Mouse (Mus musculus) megakaryocyte progenitor cell, adult 5-6 weeks (primary cell): Measurements from ENCODE around the gene Gripap1. TPM values are rescaled to one million over a fixed set of nuclear protein-coding genes. Genes with fewer than 3 reads are reported as not detected.

Experiments
- ATAC-seq: replicated peaks from 2 replicates; pipeline ENCODE4 v1.8.0; 2016; ENCODE audit warnings: mild to moderate bottlenecking, moderate TSS enrichment, inconsistent platforms; ENCODE audit not compliant: poor library complexity
- total RNA-seq, 2 experiments: library from RNA; stranded (forward) in 1 of 2; stranded (reverse) in 1 of 2; fragments of 157-497, 149-512 nt in 1 of 2; fragments of 200-1000 nt in 1 of 2; gene quantifications; 2 replicates each; pipeline versions ENCODE4 v1.2.3 to v1.2.4; 2015 to 2017

Gripap1 gene
- 34.4 and 34.9 TPM in 2 replicates for total RNA-seq (2015)
- total RNA-seq (2017): 48.6 and 69.7 TPM in 2 replicates

DNA sequence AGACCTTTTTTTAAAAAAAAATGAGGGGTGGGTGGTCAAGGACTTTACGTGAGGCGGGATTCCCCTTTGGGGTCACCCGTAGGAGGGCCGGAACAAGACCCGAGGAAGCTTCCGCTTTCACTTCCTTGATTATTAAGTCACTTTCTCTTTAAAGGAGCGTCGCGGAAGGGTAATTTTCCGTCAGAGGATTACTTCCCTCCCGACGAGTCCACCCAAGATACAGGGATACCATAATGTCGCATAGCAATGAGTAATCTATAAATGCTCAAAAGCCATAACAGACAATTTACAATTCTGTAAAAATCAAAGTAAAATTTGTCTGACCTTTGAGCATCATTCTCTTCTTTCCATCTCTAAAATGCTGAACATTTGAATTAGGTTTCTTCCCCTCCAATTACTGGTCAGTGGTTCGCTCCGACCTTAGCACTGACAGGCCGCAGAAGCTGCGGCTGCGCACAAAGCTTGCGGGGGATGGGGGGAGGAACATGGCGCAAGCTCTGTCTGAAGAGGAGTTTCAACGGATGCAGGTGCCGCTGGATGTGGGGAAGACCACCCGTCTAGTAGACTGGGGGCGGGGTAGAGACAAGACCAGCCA lies at the start of gene Gripap1:
Gripap1 (plus strand) TSS at position 224 of the 595 bp plus-strand sequence.
- ATAC-seq: peak; percentile 94

DNA sequence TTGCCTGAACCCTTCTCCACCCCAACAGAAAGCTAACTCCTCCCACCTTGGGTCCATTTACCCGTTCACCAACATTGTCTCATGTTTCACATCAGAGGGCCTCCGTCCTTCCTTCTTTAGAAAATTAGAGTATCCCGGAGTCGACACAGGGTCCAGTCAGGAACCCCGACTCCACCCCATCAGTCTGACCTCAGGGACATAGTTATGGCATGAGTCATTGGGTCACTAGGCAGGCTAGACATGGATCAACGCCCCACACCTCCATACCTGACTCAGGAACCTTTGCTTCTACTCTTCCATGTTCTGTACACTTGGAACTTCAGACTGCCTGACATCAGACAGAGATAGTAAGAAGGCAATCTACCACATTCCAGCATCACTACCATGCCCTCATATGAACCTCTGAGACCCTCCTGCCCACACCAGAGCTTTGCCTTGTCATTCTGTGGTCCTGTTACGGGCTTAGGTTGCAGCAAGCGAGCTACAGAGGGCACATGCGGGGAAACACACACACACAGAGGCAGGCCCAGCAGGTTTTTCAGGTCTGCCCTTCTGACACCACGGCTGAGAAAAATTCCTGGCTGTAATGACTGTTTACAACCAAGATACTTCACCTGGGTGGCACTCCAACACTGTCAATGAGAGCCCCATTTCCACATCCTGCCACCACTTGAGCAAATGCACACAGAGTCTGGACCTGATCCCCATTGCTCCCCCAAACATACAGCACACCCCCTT lies 49.3 kb upstream of the Gripap1 start:
- no peak for ATAC-seq

- no peak for ATAC-seq
Measured at GRCm38 (mm10) chrX:7741103-7741502, 48.5 kb upstream of the Gripap1 start.

- ATAC-seq: peak; percentile 71
Measured at GRCm38 (mm10) chrX:7743470-7743869, 46.1 kb upstream of the Gripap1 start.

DNA sequence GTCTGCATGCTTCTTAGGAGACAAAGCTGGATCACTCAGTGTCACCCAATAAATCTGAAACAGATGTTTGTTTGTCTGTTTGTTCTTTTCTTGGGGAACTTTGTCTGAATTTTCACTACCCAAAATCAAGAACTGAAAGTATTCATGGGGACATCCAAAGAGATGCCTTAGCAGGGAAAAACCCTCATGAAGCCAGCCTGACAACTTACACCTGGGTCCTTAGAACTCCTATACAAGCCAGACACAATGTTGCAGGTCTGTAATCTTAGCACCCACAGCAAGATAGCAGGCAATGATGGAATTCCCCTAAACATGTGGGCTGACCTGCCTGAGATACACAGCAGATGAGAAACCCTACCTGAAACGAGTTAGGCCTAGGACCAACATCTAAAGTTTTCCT lies 44.6 kb upstream of the Gripap1 start:
- no peak for ATAC-seq

DNA sequence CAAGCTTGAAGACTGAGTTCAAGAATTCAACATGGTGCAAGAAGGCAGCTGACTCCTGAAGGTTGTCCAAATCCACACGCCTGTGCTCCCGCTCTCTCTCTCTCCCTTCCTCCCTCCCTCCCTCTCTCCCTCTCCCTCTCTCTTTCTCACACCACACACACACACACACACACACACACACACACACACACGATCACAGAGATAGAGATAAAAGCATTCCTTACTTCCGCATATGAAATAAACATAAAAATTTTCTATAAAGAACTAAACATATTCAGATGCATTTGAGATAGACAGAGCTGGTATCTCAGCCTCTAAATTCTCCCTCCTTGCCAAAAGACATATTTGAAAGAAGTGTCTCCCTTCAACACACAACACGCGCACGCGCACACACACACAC lies 44.1 kb upstream of the Gripap1 start:
- no peak for ATAC-seq

DNA sequence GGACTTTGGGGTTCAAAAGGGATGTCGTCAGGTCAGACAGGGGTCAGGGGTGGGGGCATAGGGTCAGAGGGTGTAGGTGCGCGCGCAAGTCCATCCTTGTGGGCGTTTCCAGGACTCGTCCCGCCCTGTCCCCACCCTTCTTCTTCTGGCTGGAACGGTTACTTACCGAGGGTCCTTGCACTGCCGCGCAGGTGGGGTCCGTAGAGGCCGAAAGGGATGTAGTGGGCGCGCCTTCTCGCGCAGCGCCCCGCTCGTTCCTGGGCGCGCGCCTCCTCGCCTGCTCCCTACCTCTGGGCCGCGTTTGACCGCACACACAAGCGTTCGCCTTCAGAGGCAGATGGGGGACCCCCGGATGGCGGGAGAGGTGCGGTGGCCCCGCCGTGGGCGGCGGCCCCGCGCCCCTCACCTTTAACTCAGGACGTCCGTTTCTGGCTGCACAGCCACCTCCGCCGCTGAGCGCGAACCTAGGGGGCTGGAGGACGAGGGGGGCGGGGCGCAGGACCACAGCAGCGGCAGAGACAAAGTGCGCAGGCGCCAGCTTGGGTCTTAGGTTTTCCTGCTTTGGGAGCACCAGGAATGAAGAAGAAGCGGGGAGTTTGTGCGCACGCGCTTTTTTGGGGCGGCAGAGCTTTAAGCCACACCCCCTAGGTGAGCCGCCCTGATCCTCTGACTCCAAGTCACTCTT lies 39.0 kb upstream of the Gripap1 start, which contains the start of gene Ccdc120:
Ccdc120 (minus strand) TSS at position 474 of the 685 bp plus-strand sequence.
- peak; percentile 39; the same call in 1 of the 2 replicates for ATAC-seq

DNA sequence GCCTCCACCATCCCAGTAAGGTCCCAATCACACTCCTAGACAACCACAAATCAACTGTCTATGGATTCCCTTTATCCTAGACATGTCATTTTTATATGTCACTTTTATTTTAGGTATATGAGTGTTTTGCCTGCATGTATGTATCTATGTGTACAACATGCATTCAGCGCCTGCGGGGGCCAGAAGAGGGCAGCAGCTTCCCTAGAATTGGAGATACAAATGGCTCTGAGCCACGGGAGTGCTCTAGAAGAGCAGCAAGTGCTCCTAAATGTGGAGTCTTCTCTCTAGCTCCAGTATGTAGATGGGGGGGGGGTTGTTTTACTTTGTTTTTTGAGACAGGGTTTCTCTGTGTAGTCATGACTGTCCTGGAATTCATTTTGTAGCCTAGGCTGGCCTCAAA lies 35.9 kb upstream of the Gripap1 start:
- ATAC-seq: peak; percentile 94

GRCm38 (mm10) chrX:7762137-7762920 lies 27.2 kb upstream of the Gripap1 start, which contains the start of gene Tfe3:
Gene Tfe3 (plus strand): TSS chrX:7762560.
- peak; percentile 89 for ATAC-seq

GRCm38 (mm10) chrX:7762921-7763197 lies 26.7 kb upstream of the Gripap1 start:
- no peak for ATAC-seq

DNA sequence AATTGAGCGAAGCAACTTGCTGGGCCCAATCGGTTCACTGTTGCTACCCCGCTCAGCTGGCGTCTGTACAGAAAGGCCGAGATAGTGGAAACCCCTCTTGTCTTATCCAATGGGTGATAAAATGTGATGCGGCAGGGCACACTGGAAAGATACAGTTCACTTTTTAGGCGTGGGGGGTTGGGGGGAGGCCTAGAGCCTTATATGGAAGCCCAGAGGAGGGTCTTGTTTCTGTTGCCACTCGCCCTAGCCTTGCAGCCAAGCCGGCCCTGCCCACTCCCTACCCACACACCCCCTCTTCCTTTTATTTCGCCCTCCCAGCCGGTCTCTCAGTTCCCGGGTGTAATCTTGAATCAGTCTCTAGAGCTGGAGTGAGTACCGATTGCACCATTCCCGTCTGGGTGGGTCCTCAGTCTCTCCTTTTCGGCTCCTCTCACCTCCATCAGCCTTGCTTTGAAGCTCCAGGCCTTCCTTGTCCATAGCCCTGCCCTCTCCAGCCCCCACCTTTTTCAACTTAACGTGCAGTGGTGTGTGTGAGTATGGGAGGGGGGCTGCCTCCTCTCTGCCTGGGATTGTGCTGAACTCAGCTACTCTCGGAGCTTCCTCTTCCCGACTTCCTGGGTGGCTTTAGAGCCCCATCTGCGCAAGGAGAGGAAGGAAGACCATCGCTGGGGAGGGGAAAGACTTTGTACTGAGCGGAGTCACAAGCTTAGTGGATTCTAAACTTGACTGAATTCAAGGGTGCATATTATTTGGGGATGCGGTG lies 25.8 kb upstream of the Gripap1 start:
- ATAC-seq: peak; percentile 52

DNA sequence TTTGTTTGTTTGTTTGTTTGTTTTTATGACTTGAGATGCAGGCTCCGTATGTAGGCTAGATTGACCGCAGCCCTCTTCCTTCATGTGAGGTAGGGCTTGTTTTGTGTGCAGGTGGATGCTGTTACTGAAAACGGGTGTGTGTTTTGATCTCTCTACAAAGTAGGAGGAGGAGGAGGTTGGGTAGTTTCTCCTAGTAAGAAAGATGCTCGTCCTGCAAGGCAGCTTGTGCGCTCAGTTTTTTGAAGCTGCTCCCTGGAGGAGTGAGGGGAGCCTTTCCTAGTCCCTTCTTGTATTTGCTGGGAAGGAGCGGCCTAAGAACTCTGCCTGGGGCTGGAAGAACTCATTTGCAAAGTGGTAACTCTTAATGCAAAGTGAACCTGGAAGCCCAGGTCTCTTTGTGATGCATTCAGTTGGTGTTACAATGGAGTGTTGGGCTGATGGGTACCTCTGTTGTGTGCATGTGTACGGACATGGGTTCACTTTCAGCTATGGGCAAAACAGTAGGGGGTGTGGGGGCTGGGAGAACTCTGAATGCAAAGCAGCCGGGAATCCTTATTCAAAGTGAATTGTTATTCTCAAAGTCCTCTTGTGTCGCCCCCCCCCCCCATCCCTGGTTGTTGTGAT lies 24.8 kb upstream of the Gripap1 start:
- ATAC-seq: no peak

- ATAC-seq: no peak
Measured at GRCm38 (mm10) chrX:7765281-7765670, 24.3 kb upstream of the Gripap1 start.

- ATAC-seq: peak; percentile 24
Measured at GRCm38 (mm10) chrX:7765764-7766163, 23.8 kb upstream of the Gripap1 start.

GRCm38 (mm10) chrX:7769302-7770017 lies 20.1 kb upstream of the Gripap1 start:
- ATAC-seq: peak; percentile 67

GRCm38 (mm10) chrX:7772766-7773165 lies 16.8 kb upstream of the Gripap1 start:
- ATAC-seq: no peak

DNA sequence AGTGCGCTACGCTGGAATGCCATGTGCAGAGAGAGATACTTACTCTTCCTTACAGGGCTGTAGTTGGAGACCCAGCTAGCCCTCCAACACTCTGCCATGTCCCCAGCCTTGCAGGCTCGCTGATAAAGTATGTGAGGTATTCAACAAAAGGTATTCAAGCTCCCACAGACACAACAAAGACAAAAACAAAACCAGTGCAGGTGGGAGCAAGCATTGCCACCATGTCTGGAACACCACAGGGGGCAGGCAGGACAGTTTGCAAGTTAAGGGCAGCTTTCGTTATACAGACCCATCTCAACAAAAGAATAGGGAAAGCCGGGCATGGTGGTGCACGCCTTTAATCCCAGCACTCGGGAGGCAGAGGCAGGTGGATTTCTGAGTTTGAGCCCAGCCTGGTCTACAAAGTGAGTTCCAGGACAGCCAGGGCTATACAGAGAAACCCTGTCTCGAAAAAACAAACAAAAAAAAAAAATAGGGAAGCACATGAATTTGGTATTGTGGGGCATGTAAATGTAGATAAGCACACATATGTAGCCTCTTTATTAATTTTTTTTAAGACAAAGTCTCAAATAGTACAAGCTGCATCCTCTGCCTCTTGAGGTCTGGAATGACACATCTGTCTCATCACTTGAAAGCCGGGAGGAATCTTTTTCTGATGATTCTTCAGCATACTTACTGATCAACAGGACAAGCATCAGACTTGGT lies 13.9 kb upstream of the Gripap1 start:
- ATAC-seq: no peak

GRCm38 (mm10) chrX:7776329-7777082 lies 13.1 kb upstream of the Gripap1 start:
- ATAC-seq: peak; percentile 79
